Mouse (Mus musculus) neural tube, embryonic 10.5 days (tissue): ENCODE data around the gene Sult4a1.
A peak's percentile ranks its signal among the peaks of the same experiment; 100 is the strongest.
"Not testable (repeated sequence)": the region's sequence is repeated elsewhere in the genome, so short reads cannot be mapped to it uniquely, and the experiment has no call there.

Experiments used
- DNase-seq: peaks from one replicate; pipeline ENCODE4 v3.0.0-alpha.2; 2017; ENCODE audit warnings: low spot score; ENCODE audit errors: extremely low spot score

Sult4a1 gene

DNA sequence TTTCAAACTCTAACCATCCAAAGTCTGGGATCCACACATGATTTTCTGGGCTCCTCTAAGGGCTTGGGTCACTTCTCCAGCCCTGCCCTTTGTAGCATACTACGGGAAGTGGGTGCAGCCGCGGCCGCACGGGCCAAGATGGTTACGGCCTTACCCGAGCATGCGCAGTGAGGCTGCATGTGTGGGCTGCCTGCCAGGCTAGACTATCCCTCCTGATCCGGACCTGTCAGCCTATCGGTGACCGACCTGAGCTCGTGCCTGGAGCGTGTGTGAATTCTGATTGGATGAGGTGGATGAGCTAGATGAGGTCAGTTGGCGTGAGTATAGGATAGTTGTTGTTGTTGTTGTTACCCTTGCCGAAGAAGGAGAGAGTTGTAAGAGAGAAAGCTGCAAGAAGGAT is 8.0 kb downstream of the Sult4a1 start:
- DNase-seq: not testable (repeated sequence)

DNA sequence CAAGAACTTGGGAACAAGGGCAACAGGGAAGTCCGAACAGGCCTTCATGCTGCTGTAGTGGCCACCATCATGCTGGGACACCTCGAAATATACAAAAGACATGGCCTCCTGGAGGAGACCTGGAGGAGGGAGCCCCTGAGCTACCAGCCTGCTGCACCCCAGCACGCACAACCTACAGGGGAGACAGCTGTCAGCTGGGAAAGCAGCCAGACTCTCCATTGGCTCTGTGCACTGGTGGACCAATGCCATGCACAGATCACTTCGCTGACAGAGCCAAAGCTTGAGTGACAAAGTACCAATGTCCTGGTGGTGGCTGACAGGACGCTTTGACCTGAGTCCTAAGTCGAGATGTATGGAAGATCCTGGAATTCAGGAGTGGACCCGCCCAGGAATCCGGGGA is 9.5 kb downstream of the Sult4a1 start:
- DNase-seq: no peak

DNA sequence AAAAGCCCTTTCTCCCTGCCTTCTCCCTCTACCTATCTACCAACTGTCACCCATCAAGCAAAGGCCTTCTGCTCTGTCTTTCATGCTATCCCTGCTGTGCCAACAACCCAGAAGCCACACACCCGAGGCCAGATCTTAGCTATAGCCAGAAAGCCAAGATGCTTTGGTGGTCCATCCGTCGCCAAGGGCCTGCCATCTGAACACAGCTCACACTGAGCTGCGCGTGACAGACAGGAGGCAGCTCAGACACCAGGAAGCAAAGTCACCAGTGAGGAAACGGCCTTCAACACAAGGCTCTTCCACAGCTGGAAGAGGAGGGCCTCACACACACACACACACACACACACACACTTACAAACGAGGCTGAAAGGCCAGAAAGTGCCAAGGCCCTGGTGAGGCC is 10.6 kb downstream of the Sult4a1 start:
- no peak for DNase-seq

DNA sequence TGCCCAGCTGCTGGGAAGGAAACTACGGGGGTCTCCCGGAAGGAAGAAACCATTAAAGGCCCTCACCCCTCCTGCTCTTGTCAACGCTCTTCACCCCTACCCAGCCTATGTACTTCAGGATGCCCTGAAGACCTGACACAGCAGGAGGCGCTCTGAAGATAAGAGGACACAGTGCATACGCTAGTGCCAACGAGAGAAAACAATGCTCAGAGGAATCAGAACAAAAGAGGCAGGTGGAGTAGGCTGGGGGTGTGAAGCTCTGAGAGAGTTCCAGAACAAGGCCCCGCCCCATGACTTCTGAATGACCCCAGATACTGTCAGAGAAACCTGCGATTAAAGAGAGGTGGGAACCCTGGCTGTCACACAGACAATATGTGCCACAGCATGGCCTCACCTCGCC is 18.8 kb downstream of the Sult4a1 start:
- DNase-seq: no peak

DNA sequence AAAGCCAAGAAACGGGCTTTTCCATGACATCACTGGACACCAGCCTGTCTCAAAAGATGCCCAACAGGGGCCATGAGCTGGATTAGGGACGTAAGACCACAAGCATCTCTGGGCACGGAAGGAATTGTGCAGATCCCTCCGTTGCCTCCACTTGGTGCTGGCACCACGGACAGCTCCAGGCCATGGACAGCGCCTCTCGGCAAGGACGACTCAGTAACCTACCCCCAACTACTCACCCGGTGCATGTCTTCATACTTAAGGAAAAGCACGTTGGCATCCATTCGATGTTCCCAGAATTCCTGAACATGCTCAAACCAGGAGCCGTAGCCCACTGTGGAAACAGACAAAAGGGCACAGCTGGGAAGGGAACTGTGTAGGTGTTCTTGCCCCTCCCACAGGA is 19.2 kb downstream of the Sult4a1 start:
- no peak for DNase-seq

DNA sequence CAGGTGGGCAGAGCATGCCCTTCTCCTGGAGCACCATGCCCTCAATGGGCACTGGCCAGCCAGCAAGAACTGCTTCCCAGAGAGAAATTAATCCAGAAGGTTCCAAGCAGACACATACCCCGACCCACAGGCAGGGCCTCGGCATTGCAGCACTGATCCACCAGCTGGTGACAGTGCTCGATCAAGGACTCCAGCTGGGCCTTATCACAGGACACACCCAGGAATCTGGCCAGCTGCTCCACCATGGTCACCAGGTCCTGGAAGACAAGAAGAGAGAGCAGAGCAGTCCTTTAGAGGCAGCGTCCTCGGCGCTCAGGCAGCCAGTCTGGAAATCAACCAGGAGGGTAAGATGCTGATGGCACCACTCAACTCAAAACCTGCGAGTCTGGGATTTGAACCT is 25.5 kb downstream of the Sult4a1 start:
- no peak for DNase-seq

DNA sequence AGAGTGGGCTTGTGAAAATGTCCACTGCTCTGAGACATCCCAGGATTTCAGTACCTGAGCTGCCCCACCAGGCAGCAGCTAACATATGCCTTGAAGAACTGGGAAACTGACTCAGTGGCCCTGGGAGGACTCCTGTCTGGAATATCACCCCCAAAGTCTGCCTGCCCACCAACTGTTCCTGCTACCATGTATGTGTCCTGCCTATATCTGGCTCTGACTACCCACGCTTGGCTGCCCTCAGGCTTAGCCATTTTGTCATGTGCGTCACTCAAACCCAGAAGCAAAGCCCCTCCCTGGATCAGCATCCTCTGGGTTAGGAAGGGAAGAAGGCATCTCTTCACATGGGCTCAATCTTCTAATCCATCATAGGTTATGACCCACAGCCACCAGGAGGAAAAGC is 26.0 kb downstream of the Sult4a1 start:
- no peak for DNase-seq

DNA sequence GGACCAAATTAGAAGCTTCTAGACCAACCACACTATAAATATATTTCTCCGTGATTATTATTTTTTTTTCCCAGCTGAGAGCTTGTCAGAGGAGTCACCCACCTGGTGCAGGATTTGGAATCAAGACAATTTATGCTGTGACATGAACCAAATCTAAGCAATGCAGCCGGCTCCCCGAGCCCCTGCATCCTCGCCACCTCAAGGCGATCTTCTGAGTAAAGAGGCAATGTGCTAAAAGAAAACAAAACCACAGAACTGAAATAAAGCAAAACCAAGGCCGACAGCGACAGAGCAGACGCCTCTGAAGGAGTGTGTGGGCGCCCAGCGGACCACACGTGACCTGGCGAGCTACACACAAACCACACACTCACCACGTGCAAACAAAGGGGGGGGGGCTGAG is 26.9 kb downstream of the Sult4a1 start:
- no peak for DNase-seq

GRCm38 (mm10) chr15:84077151-84077550 is 28.4 kb downstream of the Sult4a1 start:
- peak; percentile 18 for DNase-seq

DNA sequence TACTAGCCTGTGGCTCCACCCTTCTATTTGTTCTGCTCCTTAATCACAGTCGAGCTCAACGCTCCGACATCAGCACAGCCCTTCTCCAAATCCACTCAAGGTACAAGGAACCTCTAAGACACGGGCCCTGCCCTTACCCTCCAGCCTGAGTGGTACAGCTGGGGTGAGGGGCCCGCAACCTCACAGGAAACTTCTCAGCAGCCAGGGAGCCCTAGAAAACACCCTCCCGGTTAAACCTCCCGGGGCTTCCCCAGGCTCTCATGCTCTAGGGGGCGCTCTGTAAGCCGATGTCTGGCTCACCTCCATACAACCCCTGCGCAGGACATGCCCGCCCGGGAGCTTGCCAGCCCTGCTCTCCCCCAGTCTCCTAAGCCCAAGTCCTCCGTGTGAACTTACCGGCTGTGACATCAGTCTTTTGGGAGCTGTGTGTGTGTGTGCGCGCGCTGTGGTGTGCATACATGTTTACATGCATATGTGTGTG is 30.8 kb downstream of the Sult4a1 start:
- peak; percentile 40 for DNase-seq

DNA sequence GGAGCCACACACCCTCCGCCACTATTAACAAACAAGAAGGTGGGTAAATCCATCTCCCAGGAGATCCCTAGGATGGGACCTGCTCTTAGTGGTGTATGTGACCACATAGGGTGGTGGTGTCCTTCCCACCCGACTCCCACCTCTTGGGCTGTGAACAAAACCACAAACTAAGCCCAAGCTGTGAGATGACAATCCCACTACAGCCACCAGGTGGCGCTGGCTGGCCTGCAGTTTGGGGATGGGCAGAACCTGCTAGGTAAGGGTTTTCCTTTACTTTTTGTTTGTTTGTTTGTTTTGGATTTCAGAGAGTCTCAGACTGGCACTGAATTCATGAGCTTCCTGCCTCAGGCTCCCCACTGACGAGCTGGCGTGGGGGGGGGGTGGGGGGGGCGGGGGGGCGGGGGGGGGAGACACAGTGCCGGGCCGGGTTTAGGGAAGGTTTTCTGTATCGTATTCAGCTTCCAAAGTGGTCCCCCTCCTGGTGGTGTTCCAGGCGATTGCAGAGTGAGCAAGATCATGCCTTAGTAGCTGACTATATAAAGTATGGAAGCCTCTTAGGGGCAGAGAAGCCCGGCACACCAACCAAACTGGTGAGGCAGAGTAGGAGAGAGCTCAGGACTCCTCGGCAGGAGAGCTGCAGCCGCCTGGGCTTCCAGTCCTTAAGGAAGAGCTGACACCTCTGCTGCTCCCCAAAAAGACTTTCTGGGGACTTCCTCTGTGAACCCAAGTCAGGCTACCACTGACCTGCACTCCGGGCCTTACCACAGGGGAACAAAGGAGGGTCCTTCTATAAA is 31.4 kb downstream of the Sult4a1 start:
- peak; percentile 87 for DNase-seq

GRCm38 (mm10) chr15:84073058-84073457 is 32.5 kb downstream of the Sult4a1 start:
- no peak for DNase-seq

DNA sequence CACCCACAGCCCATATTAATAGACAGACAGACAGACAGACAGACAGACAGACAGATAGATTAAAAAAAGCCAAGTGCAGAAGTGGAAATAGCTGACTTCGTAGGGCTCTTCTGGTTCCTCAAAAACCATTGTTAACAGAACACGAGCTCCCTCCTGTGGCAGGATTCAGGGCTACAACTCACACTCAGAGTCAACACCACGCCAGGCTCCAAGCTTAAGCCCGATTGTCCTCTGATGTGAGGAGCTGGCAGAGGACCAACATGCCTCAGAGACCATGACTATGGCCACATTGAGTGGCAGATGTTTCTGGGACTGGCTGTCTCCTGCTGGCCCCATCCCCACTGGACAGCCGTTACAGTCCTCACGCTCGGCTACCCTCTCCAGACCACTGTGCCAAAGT is 33.3 kb downstream of the Sult4a1 start:
- DNase-seq: peak; percentile 71

GRCm38 (mm10) chr15:84070116-84070676 is 35.4 kb downstream of the Sult4a1 start:
- peak; percentile 21 for DNase-seq

- no peak for DNase-seq
These were observed 36.0 kb downstream of the Sult4a1 start for GRCm38 (mm10) chr15:84069455-84070050.

- DNase-seq: no peak
These were observed 39.9 kb downstream of the Sult4a1 start for GRCm38 (mm10) chr15:84065701-84066100.

GRCm38 (mm10) chr15:84065140-84065539 is 40.4 kb downstream of the Sult4a1 start, which contains the start of gene Efcab6:
Gene Efcab6 (minus strand): TSS chr15:84065379.
- peak; percentile 46 for DNase-seq

DNA sequence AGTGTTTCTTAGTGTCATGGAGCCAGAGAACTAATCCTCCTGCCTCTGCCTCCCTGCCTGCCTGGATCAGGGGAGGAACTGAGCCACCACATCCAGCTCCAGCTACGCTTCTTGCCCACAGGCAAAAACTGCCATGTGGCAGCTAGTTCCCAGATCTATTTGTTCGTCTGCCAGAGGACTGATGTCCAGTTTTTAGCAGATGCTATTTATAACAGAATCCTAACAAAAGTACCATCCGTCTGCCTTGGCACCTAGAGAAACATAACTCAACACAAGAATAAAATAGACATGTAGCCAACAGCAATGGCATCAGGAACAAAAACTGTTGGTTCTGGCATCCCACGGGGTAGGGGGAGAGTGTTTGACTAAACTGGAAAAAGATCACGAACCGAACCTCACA is 46.7 kb downstream of the Sult4a1 start:
- DNase-seq: no peak

- DNase-seq: no peak
These were observed 49.5 kb downstream of the Sult4a1 start for GRCm38 (mm10) chr15:84056083-84056482.

DNA sequence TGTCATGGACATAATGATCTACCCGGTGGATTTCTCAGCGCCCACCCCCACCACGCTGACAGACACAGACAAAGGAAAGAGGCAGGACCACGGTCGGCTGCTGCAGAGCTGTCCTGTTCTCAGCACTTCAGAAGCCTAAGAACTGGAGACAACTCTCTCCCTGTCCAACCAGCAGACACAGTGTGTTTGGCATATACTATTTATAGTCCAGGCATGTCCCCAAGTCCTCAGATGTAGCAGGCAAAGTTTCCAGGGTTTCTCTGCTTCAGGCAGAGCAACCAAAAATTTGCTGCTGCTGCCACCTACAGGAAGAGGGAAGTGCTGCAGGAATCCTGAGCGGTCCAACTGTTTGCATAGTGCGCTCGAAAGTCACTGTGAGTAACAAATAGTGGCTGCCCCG is 51.7 kb downstream of the Sult4a1 start:
- DNase-seq: peak; percentile 82

DNA sequence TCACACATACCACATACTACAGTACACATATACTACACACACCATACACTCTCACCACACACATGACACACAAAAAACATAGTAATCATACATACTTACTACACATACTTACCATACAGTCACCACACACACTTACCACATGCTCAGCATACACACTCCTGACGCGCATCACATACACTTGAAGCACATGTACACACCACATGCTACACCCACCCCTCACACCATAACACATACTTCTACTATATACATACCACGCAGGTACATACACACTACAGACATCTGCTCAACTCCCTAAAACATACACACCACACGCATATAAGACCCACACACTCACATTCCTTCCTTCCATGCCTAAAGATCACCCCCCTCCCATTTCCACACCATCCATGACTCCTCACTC is 52.3 kb downstream of the Sult4a1 start:
- DNase-seq: no peak

DNA sequence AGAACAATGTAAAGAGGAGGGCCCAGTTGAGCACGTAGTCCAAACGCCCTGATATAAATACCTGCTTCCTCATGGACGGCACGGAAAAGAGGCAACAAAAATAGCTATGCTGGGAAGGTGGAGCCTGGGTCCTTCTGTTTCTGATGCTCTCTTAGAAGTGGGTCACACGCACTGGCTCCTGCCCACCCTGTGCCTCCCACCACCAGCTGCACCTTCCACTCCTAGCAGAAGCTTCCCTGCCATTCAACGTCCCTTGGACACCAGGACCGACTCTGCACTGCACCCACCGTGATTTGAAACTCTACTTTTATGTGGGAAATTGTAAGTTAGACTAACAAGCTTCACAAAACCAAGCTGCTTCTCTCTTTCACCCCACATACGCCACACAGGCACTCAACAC is 53.2 kb downstream of the Sult4a1 start:
- no peak for DNase-seq

DNA sequence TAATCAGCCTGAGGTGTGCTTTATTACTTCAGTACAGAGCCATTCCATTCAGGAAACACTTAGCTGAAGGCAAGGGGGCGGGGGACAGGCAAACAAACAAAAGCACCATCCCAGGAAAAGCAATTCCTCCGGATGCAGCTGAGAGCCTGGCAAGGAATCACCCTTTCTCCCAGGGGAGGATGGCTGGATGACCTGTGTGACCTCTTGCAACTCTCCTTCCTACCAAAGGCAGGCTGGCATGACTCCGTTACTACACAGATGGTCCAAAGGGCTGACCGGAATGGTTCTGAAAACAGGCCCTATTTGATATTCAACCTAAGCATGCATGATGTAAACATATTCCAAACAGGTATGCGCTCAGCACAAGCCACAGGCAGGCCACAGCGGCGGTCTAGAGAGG is 56.0 kb downstream of the Sult4a1 start:
- DNase-seq: no peak
